ENCODE assay signal across 11 mouse cellular contexts in genomic region chr13:60105286-60105685, GRCm38 (mm10).
DNase-seq lines count a peak whose midpoint lies in the region; ATAC-seq and TF ChIP-seq lines count a peak whose summit lies in the region.
"Had no signal": no experiment of that assay in that cellular context is flagged by ENCODE, and none has a peak within 500 bp of the region (broad histone marks: within the 10 kb centered on the region; RNA-seq: fewer than 3 reads in every experiment).

No protein-coding gene starts in this region.

- H3K4me1 ChIP-seq in embryonic facial prominence, embryonic 15.5 days = peaks cover 8% of the 10 kb centered on the region
- peaks cover 18% of the 10 kb centered on the region for H3K4me1 ChIP-seq in limb, embryonic 15.5 days
- H3K4me1 ChIP-seq in liver, postnatal 0 days (ENCODE audit: insufficient read depth) = peaks cover 2% of the 10 kb centered on the region; the same call in 1 of the 2 replicates

- H3K9me3 ChIP-seq in embryonic facial prominence, embryonic 15.5 days (replicated peaks) = no peaks in the 10 kb centered on the region
- no peaks in the 10 kb centered on the region for H3K9me3 ChIP-seq in limb, embryonic 15.5 days
- no peaks in the 10 kb centered on the region for H3K9me3 ChIP-seq in liver, postnatal 0 days (ENCODE audit: low read length)
- H3K9me3 ChIP-seq: lung, embryonic 15.5 days had no signal

- H3K27ac ChIP-seq in embryonic facial prominence, embryonic 15.5 days (replicated peaks) = 0 out of 2 replicates have a peak overlapping the region, but pooled peaks have one; percentile 11
- peak overlapping the region; percentile 50; the same call in 1 of the 2 replicates for H3K27ac ChIP-seq in limb, embryonic 15.5 days
- H3K27ac ChIP-seq in liver, postnatal 0 days (ENCODE audit: low read depth) = no peak overlapping the region
- H3K27ac ChIP-seq: lung, embryonic 15.5 days had no signal

- DNase-seq in gastrocnemius, postnatal 14 days = peak; percentile 13
- no peak for DNase-seq in gastrocnemius, adult 8-10 months (ENCODE audit: low spot score in 2 of 2)
- peak; percentile 37 to 48 for DNase-seq in layer of hippocampus, adult 8-10 months (ENCODE audit: low spot score in 2 of 2)
- no peak for DNase-seq in liver, postnatal 0 days
- DNase-seq in adipocyte (ENCODE audit: low spot score) = no peak
- DNase-seq: heart, postnatal 36 days; kidney, adult 11 months; midbrain, embryonic 14.5 days had no signal

- H3K36me3 ChIP-seq in embryonic facial prominence, embryonic 15.5 days = no peaks in the 10 kb centered on the region
- no peaks in the 10 kb centered on the region for H3K36me3 ChIP-seq in limb, embryonic 15.5 days
- no peaks in the 10 kb centered on the region for H3K36me3 ChIP-seq in liver, postnatal 0 days (replicated peaks; ENCODE audit: insufficient read depth, low read length)
- H3K36me3 ChIP-seq: lung, embryonic 15.5 days had no signal

- intact Hi-C loops in gastrocnemius, postnatal 14 days (cut with DNase I; ENCODE audit: low total_unique reads) = no loop called here

- no peak for ATAC-seq in embryonic facial prominence, embryonic 15.5 days (ENCODE audit: insufficient number of reproducible peaks, low FRiP score, low TSS enrichment, low read depth)
- ATAC-seq in limb, embryonic 15.5 days (ENCODE audit: insufficient number of reproducible peaks, low FRiP score, low TSS enrichment, low read depth) = no peak
- no peak for ATAC-seq in liver, postnatal 0 days

- TF ChIP-seq CTCF in liver, postnatal 0 days (IDR thresholded peaks at IDR 0.05; ENCODE audit: low read depth) = no peak

- H3K4me3 ChIP-seq in embryonic facial prominence, embryonic 15.5 days (replicated peaks) = no peak overlapping the region
- no peak overlapping the region for H3K4me3 ChIP-seq in limb, embryonic 15.5 days
- no peak overlapping the region for H3K4me3 ChIP-seq in liver, postnatal 0 days (ENCODE audit: low read depth, low read length)
- H3K4me3 ChIP-seq: lung, embryonic 15.5 days had no signal

- WGBS in embryonic facial prominence, embryonic 15.5 days = 67% methylated on average over 9 of the region's 9 CpGs
- WGBS in limb, embryonic 15.5 days = 73% methylated on average over 9 of the region's 9 CpGs
- WGBS in liver, postnatal 0 days (ENCODE audit: insufficient replicate concordance) = 79% methylated on average over 9 of the region's 9 CpGs

- no peak for TF ChIP-seq EP300 in liver, postnatal 0 days (IDR thresholded peaks at IDR 0.05; ENCODE audit: low read depth)

- H3K4me2 ChIP-seq in embryonic facial prominence, embryonic 15.5 days (replicated peaks) = no peak overlapping the region
- H3K4me2 ChIP-seq in limb, embryonic 15.5 days = no peak overlapping the region
- H3K4me2 ChIP-seq in liver, postnatal 0 days (ENCODE audit: low read depth, low read length) = no peak overlapping the region
- H3K4me2 ChIP-seq: lung, embryonic 15.5 days had no signal

- no peak overlapping the region for H3K9ac ChIP-seq in embryonic facial prominence, embryonic 15.5 days
- H3K9ac ChIP-seq in limb, embryonic 15.5 days = no peak overlapping the region
- no peak overlapping the region for H3K9ac ChIP-seq in liver, postnatal 0 days (replicated peaks)
- H3K9ac ChIP-seq: lung, embryonic 15.5 days had no signal

- no peaks in the 10 kb centered on the region for H3K27me3 ChIP-seq in embryonic facial prominence, embryonic 15.5 days
- no peaks in the 10 kb centered on the region for H3K27me3 ChIP-seq in limb, embryonic 15.5 days
- H3K27me3 ChIP-seq in liver, postnatal 0 days (ENCODE audit: insufficient read depth, low read length) = no peaks in the 10 kb centered on the region
- H3K27me3 ChIP-seq: lung, embryonic 15.5 days had no signal

Comparison
In these comparisons a context has a peak if more than half of its experiments do, and no peak if none do; other contexts are left out.
1. DNase-seq: peak in gastrocnemius, postnatal 14 days (single experiment) and layer of hippocampus, adult 8-10 months (2 of 2); none in gastrocnemius, adult 8-10 months (0 of 2), liver, postnatal 0 days (single experiment) and adipocyte (single experiment).